In genomic region chr15:102049871-102050270, GRCm38 (mm10) we compare ENCODE assay signal across 39 mouse cellular contexts. TPM values are rescaled to one million over a fixed set of nuclear protein-coding genes. Genes with fewer than 3 reads are reported as not detected.
"Had no signal": no experiment of that assay in that cellular context is flagged by ENCODE, and none has a peak within 500 bp of the region (broad histone marks: within the 10 kb centered on the region; RNA-seq: fewer than 3 reads in every experiment).

No protein-coding gene starts in this region.

- H3K27me3 ChIP-seq: limb, embryonic 12.5 days; limb, embryonic 13.5 days; limb, embryonic 15.5 days; lung, embryonic 15.5 days; midbrain, embryonic 12.5 days; midbrain, embryonic 13.5 days; midbrain, embryonic 15.5 days; neural tube, embryonic 12.5 days had no signal

- H3K4me1 ChIP-seq: limb, embryonic 12.5 days; liver, embryonic 15.5 days; midbrain, embryonic 12.5 days had no signal

- H3K4me2 ChIP-seq: limb, embryonic 12.5 days; limb, embryonic 13.5 days; limb, embryonic 15.5 days; liver, embryonic 11.5 days; liver, embryonic 12.5 days; liver, embryonic 13.5 days; liver, embryonic 15.5 days; lung, embryonic 14.5 days; lung, embryonic 15.5 days; midbrain, embryonic 11.5 days; midbrain, embryonic 12.5 days; midbrain, embryonic 13.5 days; midbrain, embryonic 15.5 days; neural tube, embryonic 12.5 days; neural tube, embryonic 13.5 days had no signal

- H3K36me3 ChIP-seq: limb, embryonic 10.5 days; limb, embryonic 12.5 days; limb, embryonic 13.5 days; limb, embryonic 15.5 days; liver, embryonic 12.5 days; liver, embryonic 13.5 days; liver, embryonic 15.5 days; lung, embryonic 15.5 days; midbrain, embryonic 10.5 days; midbrain, embryonic 12.5 days; midbrain, embryonic 13.5 days; midbrain, embryonic 15.5 days; neural tube, embryonic 12.5 days; neural tube, embryonic 13.5 days had no signal

- H3K4me3 ChIP-seq: limb, embryonic 10.5 days; limb, embryonic 12.5 days; limb, embryonic 13.5 days; limb, embryonic 15.5 days; liver, embryonic 12.5 days; liver, embryonic 13.5 days; liver, embryonic 15.5 days; lung, embryonic 15.5 days; megakaryocyte, embryonic 14.5 days; midbrain, embryonic 10.5 days; midbrain, embryonic 12.5 days; midbrain, embryonic 13.5 days; midbrain, embryonic 15.5 days; myocyte; neural tube, embryonic 12.5 days; neural tube, embryonic 13.5 days had no signal

- H3K27ac ChIP-seq: limb, embryonic 10.5 days; limb, embryonic 12.5 days; limb, embryonic 13.5 days; limb, embryonic 15.5 days; liver, embryonic 12.5 days; liver, embryonic 13.5 days; liver, embryonic 14.5 days; liver, embryonic 15.5 days; lung, embryonic 15.5 days; macrophage; midbrain, embryonic 10.5 days; midbrain, embryonic 12.5 days; midbrain, embryonic 13.5 days; midbrain, embryonic 15.5 days; neural tube, embryonic 12.5 days; neural tube, embryonic 13.5 days had no signal

- H3K9ac ChIP-seq: limb, embryonic 12.5 days; limb, embryonic 13.5 days; limb, embryonic 15.5 days; liver, embryonic 12.5 days; liver, embryonic 13.5 days; liver, embryonic 14.5 days; liver, embryonic 15.5 days; liver, postnatal 0 days; lung, embryonic 14.5 days; lung, embryonic 15.5 days; midbrain, embryonic 12.5 days; midbrain, embryonic 13.5 days; midbrain, embryonic 15.5 days; neural tube, embryonic 12.5 days; neural tube, embryonic 13.5 days had no signal

- DNase-seq: left cerebral cortex, postnatal 4 days; liver; liver, embryonic 13.5 days; liver, postnatal 0 days; lung, adult 2 months; lung, embryonic 14.5 days; lung, postnatal 10 days; lung, postnatal 14 days; lung, postnatal 36 days; lung, postnatal 4 days; midbrain, embryonic 14.5 days had no signal

- ATAC-seq: liver, embryonic 12.5 days; liver, postnatal 0 days; lung, postnatal 0 days; midbrain, embryonic 13.5 days; midbrain, embryonic 15.5 days; midbrain, embryonic 16.5 days had no signal

- H3K9me3 ChIP-seq: limb, embryonic 10.5 days; limb, embryonic 12.5 days; limb, embryonic 13.5 days; limb, embryonic 15.5 days; liver, embryonic 12.5 days; liver, embryonic 13.5 days; liver, embryonic 15.5 days; lung, embryonic 15.5 days; midbrain, embryonic 10.5 days; midbrain, embryonic 12.5 days; midbrain, embryonic 13.5 days; midbrain, embryonic 15.5 days; neural tube, embryonic 12.5 days; neural tube, embryonic 13.5 days had no signal

RNA-seq across cellular contexts. Expression of gene Krt18, which starts 21.9 kb away (rescaled TPM):
- polyA plus RNA-seq: macrophage, myocyte had no signal

RNA-seq across cellular contexts. Expression of gene Krt8, which starts 45.6 kb away (rescaled TPM):
- total RNA-seq: left cerebral cortex, postnatal 10 days; left cerebral cortex, postnatal 14 days; left cerebral cortex, postnatal 36 days; megakaryocyte, adult 5-6 weeks had no signal
- polyA plus RNA-seq: macrophage had no signal

RNA-seq across cellular contexts. Expression of gene Tns2, which starts 50.3 kb away (rescaled TPM):
- total RNA-seq: megakaryocyte progenitor cell, adult 5-6 weeks; megakaryocyte-erythroid progenitor cell, adult 5-6 weeks; monocyte, adult 5-6 weeks had no signal
